Mouse (Mus musculus) c-Kit-positive CD71-positive TER-119-negative erythroid progenitor cells, embryonic 14.5 days (primary cell): ENCODE measurements around the gene Sgcb.
"Not testable (repeated sequence)": the region's sequence is repeated elsewhere in the genome, so short reads cannot be mapped to it uniquely, and the experiment has no call there.

ENCODE experiments used
- DNase-seq: peaks from one replicate; pipeline ENCODE4 v3.0.0-alpha.2; 2013; ENCODE audit warnings: low read depth

The Sgcb gene

GRCm38 (mm10) chr5:73633141-73633540 lies 14.4 kb downstream of the Sgcb start:
- peak; percentile 27 for DNase-seq

GRCm38 (mm10) chr5:73632291-73632690 lies 15.3 kb downstream of the Sgcb start, which contains the start of gene Lrrc66:
TSS of gene Lrrc66 (minus strand) at chr5:73632526.
- DNase-seq = no peak

- no peak for DNase-seq
Observed at GRCm38 (mm10) chr5:73631001-73631558, 16.5 kb downstream of the Sgcb start.

- no peak for DNase-seq
Observed at GRCm38 (mm10) chr5:73630141-73630540, 17.4 kb downstream of the Sgcb start.

GRCm38 (mm10) chr5:73627991-73628390 lies 19.6 kb downstream of the Sgcb start:
- DNase-seq = no peak

GRCm38 (mm10) chr5:73627559-73627958 lies 20.0 kb downstream of the Sgcb start:
- DNase-seq = no peak

- no peak for DNase-seq
Observed at GRCm38 (mm10) chr5:73626842-73627241, 20.7 kb downstream of the Sgcb start.

GRCm38 (mm10) chr5:73625505-73625904 lies 22.1 kb downstream of the Sgcb start:
- DNase-seq = no peak

- DNase-seq = no peak
Observed at GRCm38 (mm10) chr5:73618969-73619368, 28.6 kb downstream of the Sgcb start.

- DNase-seq = no peak
Observed at GRCm38 (mm10) chr5:73615211-73615610, 32.4 kb downstream of the Sgcb start.

GRCm38 (mm10) chr5:73613296-73613695 lies 34.3 kb downstream of the Sgcb start:
- DNase-seq = no peak

GRCm38 (mm10) chr5:73611071-73611470 lies 36.5 kb downstream of the Sgcb start:
- no peak for DNase-seq

GRCm38 (mm10) chr5:73604964-73605363 lies 42.6 kb downstream of the Sgcb start:
- DNase-seq = no peak

- DNase-seq = no peak
Observed at GRCm38 (mm10) chr5:73604542-73604941, 43.0 kb downstream of the Sgcb start.

GRCm38 (mm10) chr5:73602865-73603264 lies 44.7 kb downstream of the Sgcb start:
- DNase-seq = no peak

GRCm38 (mm10) chr5:73601361-73601763 lies 46.2 kb downstream of the Sgcb start:
- no peak for DNase-seq

GRCm38 (mm10) chr5:73599991-73600390 lies 47.6 kb downstream of the Sgcb start:
- no peak for DNase-seq

- no peak for DNase-seq
Observed at GRCm38 (mm10) chr5:73598943-73599695, 48.5 kb downstream of the Sgcb start.

- no peak for DNase-seq
Observed at GRCm38 (mm10) chr5:73587119-73587518, 60.5 kb downstream of the Sgcb start.

GRCm38 (mm10) chr5:73586597-73586996 lies 61.0 kb downstream of the Sgcb start:
- DNase-seq = no peak

- DNase-seq = no peak
Observed at GRCm38 (mm10) chr5:73585212-73586115, 62.1 kb downstream of the Sgcb start.

- not testable (repeated sequence) for DNase-seq
Observed at GRCm38 (mm10) chr5:73584011-73584410, 63.6 kb downstream of the Sgcb start.
